Mouse (Mus musculus): ENCODE measurements around the gene Rpa2. TPM values are rescaled to one million over a fixed set of nuclear protein-coding genes. Genes with fewer than 3 reads are reported as not detected.
"Not testable (repeated sequence)": the region's sequence is repeated elsewhere in the genome, so short reads cannot be mapped to it uniquely, and the experiment has no call there.

Gene Rpa2
- total RNA-seq, 2 experiments from 2014 or later, result 14.4 to 16.3 TPM

- DNase-seq (ENCODE audit: low spot score), result no peak
Measured at GRCm38 (mm10) chr4:132760296-132760695, 7.8 kb upstream of the Rpa2 start.

DNA sequence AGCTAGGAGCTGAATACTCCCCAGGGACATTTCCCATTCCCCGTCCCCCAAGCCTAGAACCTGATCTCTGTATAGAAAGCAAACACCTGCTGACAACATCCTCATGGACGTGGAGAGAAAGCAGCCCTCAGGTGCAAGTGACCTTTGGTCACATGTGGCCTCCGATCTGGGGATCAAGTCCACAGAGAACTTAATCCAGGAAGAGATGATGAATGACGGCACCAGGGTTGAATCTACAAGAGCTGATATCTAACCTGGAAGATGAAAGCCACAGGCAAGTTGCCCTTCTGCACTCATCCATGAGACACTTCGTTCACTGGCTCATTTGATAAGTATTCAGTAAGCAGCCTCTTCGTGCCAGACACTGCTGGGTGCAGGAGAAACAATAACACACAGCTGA, 5.5 kb upstream of the Rpa2 start:
- DNase-seq (ENCODE audit: low spot score), result no peak

DNA sequence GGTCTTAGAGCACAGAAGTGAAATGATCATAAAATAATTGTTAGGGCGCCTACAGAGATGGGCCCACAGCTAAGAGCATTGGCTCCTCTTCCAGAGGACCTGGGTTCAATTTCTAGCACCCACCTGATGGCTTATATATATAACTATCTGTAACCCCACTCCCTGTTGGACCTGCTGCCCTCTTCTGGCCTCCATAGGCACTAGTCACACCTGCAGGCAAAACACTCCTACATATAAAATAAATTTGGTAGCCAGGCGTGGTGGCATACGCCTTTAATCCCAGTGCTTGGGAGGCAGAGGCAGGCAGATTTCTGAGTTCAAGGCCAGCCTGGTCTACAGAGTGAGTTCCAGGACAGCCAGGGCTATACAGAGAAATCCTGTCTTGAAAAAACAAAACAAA, 5.0 kb upstream of the Rpa2 start:
- not testable (repeated sequence) for DNase-seq (ENCODE audit: low spot score)

- no peak for DNase-seq (ENCODE audit: low spot score)
Measured at GRCm38 (mm10) chr4:132771776-132772175, 3.6 kb downstream of the Rpa2 start.

- DNase-seq (ENCODE audit: low spot score), result no peak
Measured at GRCm38 (mm10) chr4:132774905-132775304, 6.8 kb downstream of the Rpa2 start.

GRCm38 (mm10) chr4:132776764-132777163, 8.6 kb downstream of the Rpa2 start:
- DNase-seq (ENCODE audit: low spot score), result peak; percentile 59

- no peak for DNase-seq (ENCODE audit: low spot score)
Measured at GRCm38 (mm10) chr4:132778562-132779201, 10.6 kb downstream of the Rpa2 start.

DNA sequence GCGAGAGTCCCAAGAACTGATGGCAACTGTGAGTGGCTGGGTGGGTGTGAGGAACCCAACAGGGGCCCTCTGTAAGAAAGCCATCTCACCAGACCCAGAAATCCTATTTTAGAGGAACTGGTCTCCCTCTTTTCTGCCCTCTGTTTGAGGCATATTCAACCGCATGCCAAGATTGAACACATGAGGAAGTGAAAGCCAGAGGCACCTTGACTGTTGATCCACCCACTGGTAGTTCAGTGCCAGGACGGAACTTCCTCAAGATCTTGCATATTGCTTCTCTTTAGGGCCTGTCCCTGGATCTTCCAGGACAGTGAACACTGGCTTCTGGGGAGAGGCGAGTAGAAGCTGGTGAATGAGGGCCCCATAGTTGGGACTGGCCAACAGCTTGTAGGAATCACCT, 12.2 kb downstream of the Rpa2 start:
- no peak for DNase-seq (ENCODE audit: low spot score)

DNA sequence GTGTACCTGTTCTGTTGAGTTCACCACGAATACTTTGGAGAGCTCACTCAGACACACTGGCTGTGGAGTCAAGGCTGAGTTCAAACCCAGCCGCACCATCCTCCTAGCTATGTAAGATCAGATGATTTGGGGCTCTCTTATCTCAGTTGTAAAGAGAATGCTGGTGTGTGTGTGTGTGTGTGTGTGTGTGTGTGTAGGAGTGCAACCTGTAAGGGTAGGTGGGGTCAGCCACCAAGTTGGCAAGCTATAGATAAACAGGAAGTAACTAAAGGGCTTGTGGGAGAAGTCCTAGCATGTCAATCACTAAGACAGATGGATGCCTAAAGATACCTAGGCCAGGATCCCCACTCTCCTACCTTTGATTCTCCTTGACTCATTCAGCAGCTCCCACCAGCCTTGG, 15.6 kb downstream of the Rpa2 start:
- no peak for DNase-seq (ENCODE audit: low spot score)

- no peak for DNase-seq (ENCODE audit: low spot score)
Measured at GRCm38 (mm10) chr4:132785228-132785627, 17.1 kb downstream of the Rpa2 start.

DNA sequence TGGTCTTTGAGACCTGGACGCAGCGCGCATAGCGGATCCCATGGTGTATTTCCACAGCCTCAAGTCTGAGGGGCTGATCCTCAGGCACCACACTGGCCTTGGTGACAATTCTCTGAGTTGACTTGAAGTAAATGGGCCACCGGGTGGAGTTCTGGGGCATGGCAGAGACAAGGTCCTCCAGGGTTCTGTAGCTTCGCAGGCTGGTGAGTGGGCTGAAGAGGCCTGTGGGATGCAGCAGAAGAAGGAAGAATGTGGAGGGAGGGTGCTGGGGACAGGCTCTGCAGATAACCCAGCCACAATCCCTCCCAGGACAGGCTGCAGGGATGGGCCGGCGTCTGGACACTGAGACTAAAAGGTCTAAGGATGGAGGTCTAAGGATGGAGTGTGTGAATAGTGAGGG, 21.6 kb downstream of the Rpa2 start:
- DNase-seq (ENCODE audit: low spot score), result no peak

DNA sequence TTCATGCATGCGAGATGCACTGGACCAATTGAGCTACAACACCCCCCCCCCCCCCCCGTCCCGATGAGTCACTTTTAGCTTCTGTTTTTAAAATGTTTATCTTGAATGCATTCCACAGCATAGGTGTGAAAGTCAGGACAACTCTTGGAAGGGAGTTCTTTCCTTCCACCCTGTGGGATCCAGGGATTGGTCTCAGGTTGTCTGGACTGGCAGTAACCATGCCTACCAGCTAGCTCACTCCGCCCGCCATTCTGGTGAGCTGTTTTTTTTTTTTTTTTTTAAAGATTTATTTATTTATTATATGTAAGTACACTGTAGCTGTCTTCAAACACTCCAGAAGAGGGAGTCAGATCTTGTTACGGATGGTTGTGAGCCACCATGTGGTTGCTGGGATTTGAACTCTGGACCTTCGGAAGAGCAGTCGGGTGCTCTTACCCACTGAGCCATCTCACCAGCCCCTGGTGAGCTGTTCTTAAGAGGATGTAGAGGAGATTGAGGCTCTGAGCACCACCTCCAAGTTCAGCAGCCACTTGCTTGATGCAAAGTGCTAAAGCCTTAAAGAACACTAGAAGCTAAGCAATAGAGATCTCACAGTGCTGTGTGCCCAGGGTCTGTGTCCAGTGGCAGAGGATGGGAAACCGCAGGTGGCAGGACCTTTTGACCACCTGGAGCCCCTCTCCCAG, 25.3 kb downstream of the Rpa2 start:
- DNase-seq (ENCODE audit: low spot score), result not testable (repeated sequence)

- no peak for DNase-seq (ENCODE audit: low spot score)
Measured at GRCm38 (mm10) chr4:132794028-132794427, 25.9 kb downstream of the Rpa2 start.

- no peak for DNase-seq (ENCODE audit: low spot score)
Measured at GRCm38 (mm10) chr4:132794760-132795159, 26.6 kb downstream of the Rpa2 start.

- DNase-seq (ENCODE audit: low spot score), result no peak
Measured at GRCm38 (mm10) chr4:132795171-132795570, 27.0 kb downstream of the Rpa2 start.

- DNase-seq (ENCODE audit: low spot score), result peak; percentile 69
Measured at GRCm38 (mm10) chr4:132796196-132796886, 28.2 kb downstream of the Rpa2 start, which contains the start of gene Themis2. Themis2 (minus strand) TSS chr4:132796387.

DNA sequence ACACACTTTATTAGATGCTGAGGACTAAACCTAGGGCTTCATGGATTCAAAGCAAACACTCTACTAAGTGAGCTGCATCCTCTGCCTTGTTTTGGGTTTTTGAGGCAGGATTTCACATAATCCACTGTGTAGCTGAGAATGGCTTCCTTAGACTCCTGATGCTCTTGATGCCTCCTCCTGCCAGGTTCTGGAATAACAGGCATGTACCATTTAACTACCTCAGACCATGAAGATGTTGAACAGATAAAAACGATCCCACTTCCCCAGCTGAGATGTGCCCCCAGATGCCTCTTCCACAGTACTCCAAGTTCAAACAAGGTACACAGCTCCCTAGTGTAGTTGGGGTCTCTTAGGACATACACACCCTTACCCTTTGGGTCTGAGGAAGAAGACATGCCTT, 29.3 kb downstream of the Rpa2 start:
- no peak for DNase-seq (ENCODE audit: low spot score)

DNA sequence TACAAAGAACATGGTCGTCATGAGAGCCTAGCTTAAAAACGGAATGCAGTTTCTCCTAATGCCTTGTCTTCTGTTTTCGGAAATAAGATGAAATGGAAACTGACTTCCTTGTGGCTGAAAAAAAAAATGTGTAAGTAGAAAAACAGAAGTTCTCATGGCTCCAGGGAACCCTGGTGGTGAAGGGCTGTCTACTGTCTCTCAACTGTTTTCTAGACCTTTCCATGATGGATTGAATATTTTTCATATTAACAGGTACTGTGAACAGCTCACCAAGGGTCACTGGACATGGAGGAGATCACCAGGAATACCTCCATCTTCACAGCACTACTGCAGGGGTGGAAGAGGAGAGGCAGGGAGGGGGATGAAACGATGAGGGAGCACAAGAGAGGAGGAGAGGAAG, 29.9 kb downstream of the Rpa2 start:
- DNase-seq (ENCODE audit: low spot score), result no peak

GRCm38 (mm10) chr4:132798666-132799065, 30.5 kb downstream of the Rpa2 start:
- not testable (repeated sequence) for DNase-seq (ENCODE audit: low spot score)

DNA sequence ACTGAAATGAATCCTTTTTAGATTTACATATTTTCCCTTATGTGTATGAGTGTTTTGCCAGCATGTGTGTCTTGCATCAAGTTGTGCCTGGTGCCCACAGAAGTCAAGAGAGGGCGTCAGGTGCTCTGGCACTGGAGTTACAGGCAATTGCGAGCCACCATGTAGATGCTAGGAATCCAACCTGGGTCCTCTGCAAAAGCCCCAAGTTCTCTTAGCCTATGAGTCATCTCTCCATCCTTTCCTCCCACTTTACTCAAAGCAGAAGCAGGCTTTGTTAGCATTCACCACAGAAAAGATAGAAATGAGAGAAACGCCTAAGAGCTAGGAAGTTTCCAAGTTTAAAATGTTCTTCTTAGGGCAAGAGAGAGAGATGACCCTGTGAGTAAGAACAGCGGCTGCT, 31.7 kb downstream of the Rpa2 start:
- no peak for DNase-seq (ENCODE audit: low spot score)

DNA sequence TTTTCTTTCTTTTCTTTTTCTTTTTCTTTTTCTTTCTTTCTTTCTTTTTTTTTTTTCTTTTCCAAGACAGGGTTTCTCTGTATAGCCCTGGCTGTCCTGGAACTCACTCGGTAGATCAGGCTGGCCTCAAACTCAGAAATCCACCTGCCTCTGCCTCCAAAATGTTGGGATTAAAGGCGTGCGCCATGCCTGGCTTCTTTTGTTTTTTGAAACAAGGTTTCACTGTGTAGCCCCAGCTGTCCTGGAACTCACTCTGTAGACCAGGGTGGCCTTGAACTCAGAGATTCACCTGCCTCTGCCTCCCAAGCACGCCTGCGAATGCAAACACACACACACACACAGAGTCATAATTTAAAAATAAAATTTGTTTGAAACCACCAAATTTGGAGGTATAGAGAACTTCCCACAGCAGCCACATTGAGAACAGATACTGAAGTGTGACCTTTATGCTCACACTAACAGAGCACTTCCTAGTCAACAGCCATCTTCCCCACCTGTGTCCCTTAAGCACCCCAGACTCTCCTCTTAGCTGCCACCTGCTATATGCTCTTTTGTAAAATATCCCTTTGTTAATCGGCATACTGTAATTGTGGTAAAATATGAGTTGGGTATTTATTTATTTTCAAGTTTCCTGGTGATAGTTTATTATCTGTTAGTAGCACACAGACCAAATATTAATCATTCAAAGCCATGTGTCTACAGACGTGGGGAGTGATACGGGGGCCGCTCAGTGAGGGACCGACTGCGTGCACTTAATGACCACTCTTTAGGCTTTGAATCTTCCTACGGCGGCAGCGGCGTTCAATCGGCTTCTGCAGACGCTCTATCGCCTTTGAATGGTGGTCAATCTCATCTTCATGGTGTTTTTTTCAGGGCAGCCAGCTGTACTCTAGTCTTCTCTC, 33.3 kb downstream of the Rpa2 start:
- DNase-seq (ENCODE audit: low spot score), result no peak
